Mouse (Mus musculus): Measurements from ENCODE around the gene Psd.

Psd gene

DNA sequence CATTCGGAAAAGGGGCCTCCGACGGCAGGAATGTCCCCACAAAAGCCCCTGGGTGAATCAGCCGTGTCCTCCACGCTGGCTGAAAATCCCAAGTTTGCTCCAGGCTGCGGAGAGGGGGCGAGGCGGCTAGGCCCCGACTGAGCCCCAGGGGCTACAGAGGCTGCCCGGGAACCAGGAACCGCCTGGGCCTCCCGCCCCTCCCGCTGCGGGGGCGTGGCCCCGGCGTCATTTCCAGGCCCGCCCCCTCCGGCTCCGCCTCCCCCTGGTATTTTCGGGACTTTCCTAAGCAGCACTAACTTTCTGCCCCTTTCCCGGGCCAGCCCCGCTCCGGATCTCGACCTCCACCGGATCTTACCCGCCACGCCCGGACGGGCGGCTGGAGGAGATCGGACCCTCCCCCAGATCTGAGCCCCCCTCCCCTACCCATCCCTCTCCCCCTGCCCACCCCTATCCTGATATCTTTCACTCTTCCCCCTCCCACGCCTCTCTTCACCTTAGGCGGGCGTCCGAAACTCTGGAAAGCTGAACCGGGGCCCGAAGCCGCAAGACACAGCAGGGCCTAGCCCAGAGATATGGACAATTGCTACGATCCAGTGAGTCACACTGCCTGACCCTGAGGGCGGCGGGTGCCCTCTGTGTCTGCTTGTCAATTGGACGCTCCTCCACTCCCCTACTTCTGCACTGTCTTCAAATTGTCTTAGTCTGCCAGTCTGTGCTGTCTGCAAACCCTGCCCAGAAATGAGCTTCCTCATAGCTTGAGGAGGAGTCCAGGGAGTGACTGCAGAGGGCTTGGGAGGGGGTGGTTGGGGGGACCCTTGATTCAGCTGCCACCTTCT, 21.3 kb downstream of the Psd start:
- peak; percentile 98 for DNase-seq (ENCODE audit: low read depth)

DNA sequence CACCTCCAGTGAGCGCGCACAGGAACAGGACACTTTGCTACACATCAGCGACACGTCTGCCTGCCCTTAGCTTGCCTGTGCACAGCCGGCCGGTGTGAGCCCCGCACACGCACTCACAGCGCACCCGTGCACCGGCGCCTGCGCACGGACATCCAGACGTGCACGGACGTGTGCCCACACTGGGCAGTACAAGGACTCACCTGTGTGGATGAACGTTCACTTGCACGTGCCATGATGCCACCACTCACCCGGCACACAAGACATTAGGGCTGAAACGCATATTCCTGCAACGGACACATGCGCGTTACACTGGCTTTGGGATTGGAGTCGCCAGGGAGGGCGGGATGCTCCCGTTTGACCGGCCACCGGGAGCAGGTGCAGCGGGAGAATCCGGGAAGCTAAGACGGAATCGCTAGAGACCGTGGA, 22.0 kb downstream of the Psd start:
- DNase-seq (ENCODE audit: low read depth) = no peak

DNA sequence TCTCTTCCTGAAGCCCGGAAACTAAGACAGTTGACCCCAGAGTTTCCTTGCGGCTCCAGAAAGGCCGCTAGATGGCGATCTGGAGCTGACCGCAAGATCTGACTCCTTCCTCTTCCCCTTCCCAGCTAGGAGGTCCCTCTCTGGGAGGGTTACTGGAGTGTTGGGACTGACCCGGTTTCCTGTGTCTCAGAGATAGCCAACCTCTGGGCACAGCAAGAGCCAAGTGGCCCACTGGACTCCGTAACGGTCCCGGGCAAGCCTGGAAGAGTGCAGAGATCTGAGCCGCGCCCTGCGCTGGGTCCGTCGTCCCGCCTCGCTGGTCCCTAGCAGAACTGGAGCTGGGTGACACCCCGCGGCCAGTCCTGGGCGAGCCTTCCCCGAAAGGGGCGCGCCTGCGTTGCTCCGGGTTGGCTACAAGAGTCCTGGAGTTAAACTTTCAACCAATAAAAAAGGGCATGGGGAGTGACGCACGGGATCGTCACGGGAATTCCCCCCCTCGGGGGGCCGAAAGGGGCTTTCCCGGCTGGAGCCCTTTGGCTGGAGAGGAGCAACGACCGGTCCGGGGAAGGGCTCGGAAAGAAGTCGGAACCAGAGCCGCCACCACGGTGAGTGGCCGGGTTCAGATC, 22.6 kb downstream of the Psd start, which contains the start of gene Nfkb2:
Gene Nfkb2 (plus strand): TSS at position 105 of the 626 bp plus-strand sequence.
- DNase-seq (ENCODE audit: low read depth) = peak; percentile 98

DNA sequence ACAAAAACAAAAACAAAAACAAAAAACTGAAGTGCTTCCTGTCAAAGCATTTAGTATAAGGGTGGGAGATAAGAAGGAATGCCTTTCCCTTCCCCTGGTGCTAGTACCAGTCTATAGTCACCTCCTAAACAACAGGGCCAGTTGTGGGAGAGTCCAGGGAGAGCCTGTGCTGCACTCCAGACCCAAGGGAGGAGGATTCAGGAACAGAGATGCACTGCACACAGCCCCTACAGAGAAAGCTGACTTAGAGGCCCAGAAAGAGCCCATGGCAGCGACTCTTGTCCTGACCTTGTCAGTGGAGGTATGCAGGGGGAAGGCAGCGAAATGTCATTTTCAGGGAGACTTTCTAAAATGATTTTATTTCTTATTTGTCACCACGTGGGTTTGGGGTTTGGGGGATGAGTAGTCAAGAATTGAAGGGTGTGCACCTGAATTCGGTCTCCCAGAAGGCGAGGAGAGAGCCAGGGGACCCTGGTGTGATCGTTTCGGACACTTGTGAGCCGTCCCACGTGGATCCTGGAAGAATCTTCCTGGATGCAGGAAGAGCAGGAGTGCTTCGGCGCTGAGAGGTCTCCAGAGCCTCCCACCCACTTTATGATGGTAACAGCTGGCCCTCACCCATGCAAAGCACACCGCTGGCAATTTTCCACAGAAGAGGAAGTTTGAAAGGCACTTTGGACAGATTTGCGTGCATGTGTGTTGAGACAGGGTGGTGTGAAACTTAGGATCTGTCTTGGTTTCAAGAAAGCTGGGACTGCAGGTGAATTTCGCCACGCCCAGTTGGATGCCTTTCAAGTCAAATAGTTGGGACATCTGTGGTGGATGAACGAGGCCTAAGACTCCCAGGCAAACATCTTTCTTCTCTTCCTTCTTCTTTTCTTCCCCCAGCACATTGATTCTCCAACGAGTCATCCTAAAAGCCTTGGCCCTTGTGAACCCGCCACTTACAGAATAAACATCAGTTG, 23.4 kb downstream of the Psd start:
- peak; percentile 34 for DNase-seq (ENCODE audit: low read depth)

DNA sequence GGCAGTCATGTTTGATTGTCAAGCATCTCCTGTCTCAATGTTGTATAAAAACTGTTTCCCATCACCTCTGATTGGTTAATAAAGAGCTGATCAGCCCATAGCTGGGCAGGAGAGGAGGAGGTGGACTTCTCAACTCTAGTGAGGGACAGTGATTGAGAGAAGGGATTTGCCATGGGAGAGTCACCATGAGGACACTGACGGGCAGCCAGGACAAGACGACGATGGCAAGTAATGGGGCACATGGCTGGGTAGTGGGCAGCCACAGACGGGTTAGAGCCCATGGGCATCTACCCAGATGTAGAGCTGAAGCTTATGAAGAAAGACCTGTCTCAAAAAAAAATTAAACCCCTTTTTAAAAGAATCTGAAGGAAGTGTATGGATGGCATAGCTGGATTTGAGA, 24.4 kb downstream of the Psd start:
- no peak for DNase-seq (ENCODE audit: low read depth)

DNA sequence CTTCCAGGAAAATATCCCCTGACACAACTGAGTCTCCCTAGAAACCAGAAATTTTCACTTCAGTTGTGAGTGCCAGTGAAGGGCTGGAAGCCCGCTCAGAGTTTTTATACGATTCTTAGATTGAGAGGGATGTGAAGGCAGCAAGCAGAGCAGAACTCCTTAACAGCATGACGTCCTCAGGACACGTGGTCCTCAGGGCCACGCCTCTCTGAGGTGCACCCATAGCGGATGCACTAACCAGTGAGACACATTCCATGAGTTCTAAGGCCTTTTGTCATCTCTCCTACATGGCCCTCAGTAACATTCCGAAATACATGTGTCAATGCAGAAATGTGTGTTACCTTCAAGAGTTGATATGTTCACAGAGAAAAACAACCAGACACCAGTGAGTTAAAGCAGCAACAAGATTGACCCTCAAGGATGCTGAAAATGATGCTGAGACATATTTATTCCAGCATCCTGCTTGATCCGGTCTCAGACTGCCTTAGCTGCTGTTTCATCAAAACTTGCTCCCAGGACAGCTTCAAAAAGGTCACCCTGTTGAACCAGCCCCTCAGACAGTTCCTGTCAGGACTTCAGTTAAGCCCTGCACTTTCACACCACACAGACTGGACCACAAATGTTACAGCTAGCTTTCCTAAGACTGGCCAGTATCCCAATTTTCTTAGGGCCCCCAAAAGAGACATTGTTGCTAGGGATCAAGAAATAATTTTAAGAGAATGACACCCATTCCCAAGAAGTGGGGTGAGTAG, 26.5 kb downstream of the Psd start:
- DNase-seq (ENCODE audit: low read depth) = no peak

DNA sequence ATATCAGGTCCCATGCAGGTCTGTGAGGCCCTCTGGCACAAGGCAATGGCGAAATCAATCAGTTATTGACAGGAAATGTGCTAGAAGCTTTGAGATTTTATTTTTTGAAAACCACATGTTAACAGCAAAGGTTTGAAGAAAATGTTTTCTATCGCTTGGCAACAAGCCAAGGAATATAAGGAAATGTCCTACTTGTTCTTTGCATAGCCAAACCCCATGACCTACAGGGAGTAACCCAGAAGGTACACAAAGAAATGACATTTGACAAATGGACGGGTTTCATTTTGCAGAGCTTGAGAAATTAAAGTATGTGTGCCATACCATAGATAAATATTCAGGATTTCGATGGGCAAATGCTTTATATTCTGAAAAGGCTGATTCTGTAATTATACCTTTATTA, 30.0 kb downstream of the Psd start:
- DNase-seq (ENCODE audit: low read depth) = no peak

DNA sequence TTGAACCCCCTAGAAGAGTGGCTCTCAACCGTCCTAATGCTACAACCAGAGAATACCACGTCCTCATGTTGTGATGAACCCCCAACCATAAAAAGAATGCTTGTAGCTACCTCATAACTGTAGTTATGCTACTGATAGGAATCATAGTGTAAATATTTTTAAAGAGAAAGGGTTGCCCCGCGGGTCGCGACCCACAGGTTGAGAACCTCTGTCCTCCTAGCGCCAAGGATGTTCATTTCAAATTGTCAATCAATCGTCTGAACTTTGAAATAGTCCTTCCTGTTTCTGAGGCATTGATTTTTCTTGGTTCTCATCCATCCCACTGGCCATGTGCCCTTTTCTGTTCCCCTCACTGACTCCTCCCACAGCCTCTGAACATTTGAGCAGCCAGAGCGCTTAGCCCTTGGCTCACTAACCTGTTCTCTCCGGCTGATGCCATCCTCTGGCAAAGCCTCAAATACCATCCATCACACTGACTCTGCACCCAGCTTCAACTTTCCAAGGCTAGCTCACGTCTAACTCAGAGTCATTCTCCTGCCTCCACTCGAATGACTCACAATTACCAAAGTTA, 36.3 kb downstream of the Psd start:
- no peak for DNase-seq (ENCODE audit: low read depth)

DNA sequence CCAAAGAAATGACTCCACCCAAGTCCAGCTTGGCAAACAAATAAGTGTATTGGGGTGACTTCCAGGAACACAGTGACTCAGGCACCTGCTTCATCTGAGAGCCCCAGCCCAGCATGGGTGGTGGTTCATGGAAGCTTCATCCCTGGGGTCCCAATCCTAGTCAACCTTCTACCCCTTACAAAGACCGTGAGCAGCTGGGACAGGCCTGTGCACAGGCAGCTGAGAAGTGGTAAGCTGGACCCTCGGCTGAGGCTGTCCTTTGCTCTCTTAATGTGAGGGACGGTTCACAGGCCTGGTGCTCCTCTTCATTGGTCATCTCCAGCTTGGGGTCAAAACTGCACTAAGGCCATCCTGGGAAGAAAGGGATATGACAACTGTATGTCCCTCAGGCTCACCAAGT, 39.4 kb downstream of the Psd start:
- no peak for DNase-seq (ENCODE audit: low read depth)

DNA sequence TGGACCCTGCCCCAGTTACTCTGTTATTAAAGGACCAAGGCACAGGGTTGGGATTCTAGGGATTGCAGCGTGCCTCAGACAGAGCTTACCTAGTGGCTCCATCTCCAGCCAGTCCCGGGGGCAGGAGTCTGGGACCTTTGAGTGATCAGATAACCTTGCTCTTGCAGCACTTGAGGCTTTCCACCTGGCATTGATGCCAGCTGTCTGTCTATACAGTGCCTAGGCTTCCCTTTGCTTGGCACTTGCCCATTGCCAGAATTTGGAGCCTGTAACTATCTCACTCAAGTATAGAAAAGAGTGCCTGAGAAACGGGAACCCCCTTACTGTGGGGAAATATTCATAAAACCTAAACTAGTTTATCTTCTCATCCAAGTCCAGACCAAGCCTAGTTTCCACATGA, 40.0 kb downstream of the Psd start:
- no peak for DNase-seq (ENCODE audit: low read depth)

DNA sequence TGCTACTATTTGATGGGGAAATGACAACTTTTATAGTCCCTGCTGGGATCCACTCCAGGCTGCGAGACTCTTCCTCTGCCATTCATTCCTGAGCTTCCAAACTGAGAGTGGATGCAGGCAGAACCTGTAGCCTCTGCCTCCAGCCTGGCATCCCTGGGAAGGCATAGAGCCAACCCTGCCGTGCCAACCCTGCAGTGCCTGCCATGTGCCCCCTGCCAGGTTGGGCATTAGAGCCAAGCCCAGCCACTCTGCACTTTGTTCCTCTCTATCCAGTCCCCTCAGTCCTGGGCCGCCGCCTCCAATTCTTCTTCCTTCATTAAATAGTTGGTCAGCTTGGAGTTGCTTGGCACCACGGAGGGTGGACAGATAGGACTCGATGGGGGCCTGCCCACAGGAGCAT, 40.9 kb downstream of the Psd start:
- DNase-seq (ENCODE audit: low read depth) = no peak

DNA sequence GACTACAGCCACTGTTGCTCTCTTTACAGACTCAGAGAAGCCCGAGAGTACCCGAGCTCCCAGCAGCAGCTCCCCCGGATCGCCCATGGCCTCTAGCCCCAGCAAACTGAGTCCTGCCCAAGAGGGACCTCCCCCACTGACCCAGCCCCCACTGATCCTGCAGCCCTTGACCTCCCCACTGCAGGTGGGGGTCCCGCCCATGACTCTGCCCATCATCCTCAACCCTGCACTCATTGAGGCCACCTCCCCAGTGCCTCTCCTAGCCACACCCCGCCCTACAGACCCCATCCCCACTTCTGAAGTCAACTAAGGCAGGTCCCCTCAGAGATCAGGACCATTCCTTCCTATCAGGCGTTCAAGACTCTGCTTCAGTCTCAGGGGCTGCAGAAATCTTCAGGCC, 41.3 kb downstream of the Psd start:
- no peak for DNase-seq (ENCODE audit: low read depth)

DNA sequence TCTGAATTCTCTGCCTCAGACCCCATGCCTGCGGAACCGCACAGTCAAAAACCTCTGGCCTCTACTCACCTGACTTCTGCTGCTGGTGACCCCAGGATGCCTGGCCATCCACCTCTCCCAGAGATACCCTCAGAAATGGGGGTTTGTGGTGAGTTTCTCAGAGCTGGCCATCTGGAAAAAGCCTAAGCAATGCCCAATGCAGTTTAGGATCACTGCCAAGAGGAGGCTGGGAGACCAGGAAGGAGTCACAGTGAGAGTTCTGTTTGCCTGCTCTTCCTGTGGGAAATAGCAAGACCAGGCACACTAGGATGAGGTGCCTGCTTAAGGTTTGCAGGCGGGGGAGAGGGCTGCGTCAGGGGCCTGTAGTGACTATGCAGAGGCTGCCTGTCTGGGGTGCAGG, 42.3 kb downstream of the Psd start:
- DNase-seq (ENCODE audit: low read depth) = no peak

DNA sequence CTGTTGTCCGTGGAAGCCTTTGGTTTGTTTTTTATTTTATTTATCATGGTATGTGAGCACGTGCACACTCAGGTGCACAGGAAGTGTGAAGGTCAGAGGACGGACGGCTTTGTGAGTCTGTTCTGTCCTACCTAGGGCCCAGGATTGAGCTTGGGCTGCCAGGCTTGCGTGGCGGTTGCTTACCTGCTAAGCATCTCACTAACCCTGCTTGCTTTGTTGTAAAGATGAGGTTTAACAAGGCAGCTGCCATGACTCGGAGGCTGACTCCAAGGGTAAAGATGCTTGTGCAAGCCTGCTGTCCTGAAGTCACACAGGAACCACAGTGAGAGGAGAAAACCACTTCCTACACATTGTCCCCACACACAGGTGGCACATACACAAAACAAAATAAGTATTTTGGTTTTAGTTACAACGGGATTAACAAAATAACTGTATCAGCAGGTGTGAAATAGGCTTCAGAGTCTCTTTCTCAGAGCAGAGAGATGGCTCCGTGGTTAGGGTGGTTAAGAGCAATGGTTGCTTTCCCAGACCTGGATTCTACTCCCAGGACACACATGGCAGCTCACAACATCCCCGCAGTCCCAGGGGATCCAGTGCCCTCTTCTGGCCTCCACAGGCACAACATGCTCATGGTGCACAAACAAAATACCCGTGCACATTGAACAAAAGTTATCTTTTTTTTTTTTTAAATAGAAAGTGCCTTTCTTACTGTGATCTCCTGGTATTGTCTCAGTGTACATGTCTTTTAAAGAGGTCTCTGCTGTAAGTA, 44.7 kb downstream of the Psd start:
- no peak for DNase-seq (ENCODE audit: low read depth)

DNA sequence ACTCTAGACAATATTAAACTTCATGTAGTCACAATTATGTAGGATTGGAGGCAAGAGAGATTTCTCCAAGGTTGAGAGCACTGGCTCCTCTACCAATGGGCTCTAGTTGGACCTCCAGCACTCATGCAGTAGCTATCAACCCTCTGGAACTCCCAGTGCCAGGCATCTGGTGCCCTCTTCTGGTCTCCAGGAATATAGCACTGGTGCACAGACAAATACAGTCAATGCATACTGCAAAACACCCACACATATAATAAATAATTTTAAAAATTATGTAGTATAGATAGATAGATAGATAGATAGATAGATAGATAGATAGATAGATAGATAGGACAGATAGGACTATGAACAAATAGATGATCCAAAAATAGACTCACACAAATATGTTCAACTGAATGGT, 51.6 kb downstream of the Psd start:
- peak; percentile 52 for DNase-seq (ENCODE audit: low read depth)

DNA sequence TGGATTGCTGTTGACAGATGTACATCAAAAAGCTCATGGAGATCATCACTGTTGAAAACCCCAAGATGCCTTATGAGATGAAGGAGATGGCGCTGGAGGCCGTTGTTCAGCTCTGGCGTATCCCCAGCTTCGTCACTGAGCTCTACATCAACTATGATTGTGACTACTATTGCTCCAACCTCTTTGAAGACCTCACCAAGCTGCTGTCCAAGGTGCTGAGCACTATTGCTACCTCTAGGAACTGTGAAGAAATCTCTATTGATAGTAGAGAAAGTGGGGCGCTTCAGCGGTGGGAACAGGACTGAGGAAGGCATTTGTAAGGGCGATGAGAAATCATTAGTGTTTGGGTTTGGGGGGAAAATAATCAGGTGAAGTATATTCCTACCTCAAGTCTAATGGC, 62.2 kb downstream of the Psd start:
- DNase-seq (ENCODE audit: low read depth) = peak; percentile 21
